Mouse (Mus musculus): Measurements from ENCODE around the gene 6430550D23Rik. TPM values are rescaled to one million over a fixed set of nuclear protein-coding genes. Genes with fewer than 3 reads are reported as not detected.
"Not testable (repeated sequence)": the region's sequence is repeated elsewhere in the genome, so short reads cannot be mapped to it uniquely, and the experiment has no call there.

Gene 6430550D23Rik
- polyA plus RNA-seq, 1 experiment from 2014 or later: 2.5 TPM

DNA sequence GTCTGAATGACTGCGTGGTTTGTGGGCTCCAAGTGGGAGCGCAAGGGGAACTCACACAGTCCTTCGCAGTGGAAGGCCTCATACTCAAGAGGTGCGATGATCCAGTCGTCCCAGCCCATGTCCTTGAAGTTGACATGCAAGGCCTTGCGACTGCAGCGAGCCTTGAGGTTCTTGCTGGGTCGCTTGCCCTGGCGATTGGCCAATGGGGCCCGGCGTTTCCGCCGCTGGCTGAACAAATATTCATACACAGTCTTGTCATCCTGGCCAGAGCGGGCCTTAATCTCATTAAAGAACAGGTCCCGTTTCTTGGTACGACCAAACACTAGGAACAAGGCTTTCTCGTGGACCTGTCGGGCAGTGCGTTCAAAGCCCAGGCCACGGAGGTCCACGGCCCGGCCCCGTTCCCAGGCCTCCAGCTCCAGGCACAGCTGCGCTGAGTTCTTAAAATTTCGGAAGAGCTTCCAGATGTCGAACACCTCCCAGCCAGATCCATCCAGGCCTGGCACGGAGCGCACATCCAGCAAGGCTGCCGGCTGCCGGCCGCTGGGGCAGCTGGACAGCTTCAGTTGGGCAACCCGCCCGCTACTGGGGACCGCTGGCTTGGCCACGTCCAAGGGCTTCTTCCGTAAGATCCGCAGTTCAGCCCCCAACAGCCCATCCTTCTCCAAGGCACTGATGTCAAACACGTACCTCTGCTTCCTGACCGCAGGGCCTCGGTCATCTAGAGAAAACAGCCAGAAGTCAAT, 65.9 kb downstream of the 6430550D23Rik start:
- H3K4me2 ChIP-seq (ENCODE audit: low read length): no peak overlapping the region
- TF ChIP-seq CTCF (IDR thresholded peaks at IDR 0.05; ENCODE audit: low read depth): no peak

DNA sequence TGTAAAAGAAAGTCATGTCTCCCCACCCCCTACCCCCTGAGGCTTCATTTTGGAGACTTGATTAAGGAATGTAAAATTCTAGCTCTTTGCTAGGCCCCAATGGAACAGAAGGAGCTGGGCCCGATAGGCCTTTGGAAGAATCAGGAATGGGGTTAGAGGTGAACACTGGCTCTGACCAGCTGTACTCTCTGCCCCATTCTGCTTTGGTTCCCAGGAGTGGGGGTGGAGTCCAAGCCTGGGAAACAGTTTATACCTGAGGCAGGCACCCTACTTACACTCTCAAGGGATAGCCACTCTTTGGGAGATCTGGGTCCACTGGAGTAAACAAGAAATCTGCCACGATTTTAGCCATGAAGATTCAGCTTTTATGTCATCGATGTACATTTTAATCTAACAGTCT, 67.1 kb downstream of the 6430550D23Rik start, which contains the start of gene Gm15557:
TSS of gene Gm15557 (plus strand) at position 48 of the 400 bp plus-strand sequence.
- no peak for DNase-seq (ENCODE audit: low spot score)
- no peak for TF ChIP-seq CTCF (IDR thresholded peaks at IDR 0.05; ENCODE audit: low read depth)
- Histone ChIP-seq H3K9me3 (replicated peaks; ENCODE audit: low read length) (no peaks in the 10 kb centered on the region), H3K27ac (no peak within 1 kb of the TSS), H3K4me1 (replicated peaks; ENCODE audit: insufficient read depth, low read length) (0 out of 2 replicates have a peak, but pooled peaks cover 4% of the 10 kb centered on the region), H3K9ac (ENCODE audit: low read depth, low read length) (no peak within 1 kb of the TSS), H3K27me3 (ENCODE audit: insufficient read depth, low read length) (no peaks in the 10 kb centered on the region), H3K4me3 (replicated peaks; ENCODE audit: low read depth, low read length) (no peak within 1 kb of the TSS), H3K4me2 (ENCODE audit: low read length) (no peak within 1 kb of the TSS), H3K36me3 (ENCODE audit: insufficient read depth, low read length) (no peaks in the 10 kb centered on the region)
- ATAC-seq (replicated peaks; ENCODE audit: low FRiP score, low read depth): no peak
- 87% methylated on average over 3 of the region's 3 CpGs for WGBS

More for the DNA sequence above, 65.9 kb downstream of the 6430550D23Rik start:
- no peaks in the 10 kb centered on the region for H3K27me3 ChIP-seq (ENCODE audit: insufficient read depth, low read length)
- 80% methylated on average over 40 of the region's 40 CpGs for WGBS
- H3K9ac ChIP-seq (ENCODE audit: low read depth, low read length): no peak overlapping the region
- H3K4me3 ChIP-seq (replicated peaks; ENCODE audit: low read depth, low read length): no peak overlapping the region
- H3K36me3 ChIP-seq (ENCODE audit: insufficient read depth, low read length): no peaks in the 10 kb centered on the region
- no peaks in the 10 kb centered on the region for H3K9me3 ChIP-seq (replicated peaks; ENCODE audit: low read length)
- DNase-seq (ENCODE audit: low spot score): no peak
- 0 out of 2 replicates have a peak, but pooled peaks cover 4% of the 10 kb centered on the region for H3K4me1 ChIP-seq (replicated peaks; ENCODE audit: insufficient read depth, low read length)
- ATAC-seq (replicated peaks; ENCODE audit: low FRiP score, low read depth): no peak
- no peak overlapping the region for H3K27ac ChIP-seq

DNA sequence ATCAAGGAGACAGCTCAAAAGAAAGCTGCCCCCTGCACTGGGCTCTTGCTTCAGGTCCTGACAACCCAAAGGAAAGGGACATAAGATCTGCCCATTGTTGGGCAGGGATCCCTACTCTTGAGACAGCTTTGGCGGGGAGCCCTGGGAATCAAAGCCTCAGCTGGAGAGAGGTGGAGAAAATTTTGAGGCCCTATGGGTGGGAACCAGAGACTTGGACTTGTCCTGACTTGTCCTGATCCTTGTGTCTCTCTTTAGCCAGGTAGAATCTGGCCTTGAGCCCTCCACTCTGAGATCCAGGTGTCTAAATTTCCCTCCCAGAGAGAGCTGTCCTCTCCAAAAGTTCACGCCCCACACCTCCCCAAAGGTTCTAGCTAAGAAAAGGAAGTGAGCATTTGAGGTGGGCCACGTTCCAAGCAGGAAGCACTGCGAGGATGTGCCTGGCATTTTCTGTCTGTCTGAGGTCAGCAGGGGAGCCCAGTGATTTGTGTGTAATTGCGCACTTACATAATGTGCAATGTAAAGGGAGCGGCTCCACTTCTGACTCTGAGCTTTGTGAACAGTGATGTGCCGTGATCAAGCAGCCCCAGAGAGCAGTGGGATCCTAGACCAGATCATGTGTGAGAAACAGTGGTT, 67.8 kb downstream of the 6430550D23Rik start:
- Histone ChIP-seq H3K9ac (ENCODE audit: low read depth, low read length) (no peak overlapping the region), H3K4me1 (replicated peaks; ENCODE audit: insufficient read depth, low read length) (0 out of 2 replicates have a peak, but pooled peaks cover 4% of the 10 kb centered on the region), H3K27ac (no peak overlapping the region), H3K36me3 (ENCODE audit: insufficient read depth, low read length) (no peaks in the 10 kb centered on the region), H3K4me3 (replicated peaks; ENCODE audit: low read depth, low read length) (no peak overlapping the region), H3K27me3 (ENCODE audit: insufficient read depth, low read length) (no peaks in the 10 kb centered on the region), H3K4me2 (ENCODE audit: low read length) (no peak overlapping the region), H3K9me3 (replicated peaks; ENCODE audit: low read length) (no peaks in the 10 kb centered on the region)
- TF ChIP-seq CTCF (IDR thresholded peaks at IDR 0.05; ENCODE audit: low read depth): no peak
- 67% methylated on average over 7 of the region's 7 CpGs for WGBS
- DNase-seq (ENCODE audit: low spot score): no peak
- no peak for ATAC-seq (replicated peaks; ENCODE audit: low FRiP score, low read depth)

DNA sequence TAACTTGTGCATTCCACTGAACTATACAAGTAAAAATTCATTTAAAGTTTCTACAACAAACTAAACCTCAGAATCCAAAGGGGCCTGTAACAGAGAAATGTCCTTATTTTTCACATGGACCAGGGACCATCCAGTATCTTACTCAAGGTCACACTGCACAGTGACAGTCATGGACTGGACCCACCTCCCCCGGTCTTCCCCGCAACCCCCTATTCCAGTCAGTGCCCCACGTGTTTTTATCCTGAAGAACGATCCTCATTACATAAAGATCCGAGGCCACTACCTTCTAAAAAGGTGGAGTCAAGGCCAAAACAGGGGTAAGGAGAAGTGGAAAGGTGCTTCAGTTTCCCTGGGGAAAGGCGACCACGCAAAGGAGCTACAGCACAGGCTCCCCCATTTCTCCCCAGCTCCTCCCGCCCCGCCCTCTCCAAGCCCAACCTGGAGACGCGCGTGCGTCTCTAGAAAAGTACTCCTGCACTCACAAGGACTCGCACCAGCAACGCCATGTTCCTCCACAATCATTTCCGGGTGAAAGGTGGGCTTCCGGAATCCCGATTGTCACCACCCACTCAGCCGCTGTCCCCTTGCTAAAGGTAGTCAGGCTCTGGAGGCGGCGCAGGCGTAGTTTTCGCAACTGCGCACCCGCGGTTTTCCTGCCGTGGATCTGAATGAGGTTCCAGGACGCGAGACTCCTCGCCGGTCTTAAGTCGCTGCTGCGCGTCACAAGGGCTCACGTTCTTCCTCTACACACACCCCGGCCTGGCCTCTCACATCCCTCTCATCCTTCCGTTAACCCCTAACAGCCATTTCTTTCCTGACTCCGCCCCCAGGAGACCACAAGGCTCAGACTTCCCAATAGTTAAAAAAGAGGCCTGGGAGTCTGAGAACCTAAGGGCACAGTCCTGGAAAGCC, 78.0 kb downstream of the 6430550D23Rik start, which contains the start of gene Uqcc1:
TSS of gene Uqcc1 (minus strand) at position 780 of the 912 bp plus-strand sequence.
- Histone ChIP-seq H3K9me3 (replicated peaks; ENCODE audit: low read length) (no peaks in the 10 kb centered on the region), H3K36me3 (ENCODE audit: insufficient read depth, low read length) (0 out of 2 replicates have a peak, but pooled peaks cover under 1% of the 10 kb centered on the region), H3K27me3 (ENCODE audit: insufficient read depth, low read length) (no peaks in the 10 kb centered on the region), H3K9ac (ENCODE audit: low read depth, low read length) (peak within 1 kb of the TSS; percentile 68), H3K4me1 (replicated peaks; ENCODE audit: insufficient read depth, low read length) (0 out of 2 replicates have a peak, but pooled peaks cover 3% of the 10 kb centered on the region), H3K27ac (peak within 1 kb of the TSS; percentile 88), H3K4me3 (replicated peaks; ENCODE audit: low read depth, low read length) (peak within 1 kb of the TSS; percentile 65), H3K4me2 (ENCODE audit: low read length) (peak within 1 kb of the TSS; percentile 88)
- DNase-seq (ENCODE audit: low spot score): peak; percentile 96
- TF ChIP-seq CTCF (IDR thresholded peaks at IDR 0.05; ENCODE audit: low read depth): no peak
- ATAC-seq (replicated peaks; ENCODE audit: low FRiP score, low read depth): peak; percentile 90
- WGBS: under 1% methylated on average over 38 of the region's 38 CpGs

DNA sequence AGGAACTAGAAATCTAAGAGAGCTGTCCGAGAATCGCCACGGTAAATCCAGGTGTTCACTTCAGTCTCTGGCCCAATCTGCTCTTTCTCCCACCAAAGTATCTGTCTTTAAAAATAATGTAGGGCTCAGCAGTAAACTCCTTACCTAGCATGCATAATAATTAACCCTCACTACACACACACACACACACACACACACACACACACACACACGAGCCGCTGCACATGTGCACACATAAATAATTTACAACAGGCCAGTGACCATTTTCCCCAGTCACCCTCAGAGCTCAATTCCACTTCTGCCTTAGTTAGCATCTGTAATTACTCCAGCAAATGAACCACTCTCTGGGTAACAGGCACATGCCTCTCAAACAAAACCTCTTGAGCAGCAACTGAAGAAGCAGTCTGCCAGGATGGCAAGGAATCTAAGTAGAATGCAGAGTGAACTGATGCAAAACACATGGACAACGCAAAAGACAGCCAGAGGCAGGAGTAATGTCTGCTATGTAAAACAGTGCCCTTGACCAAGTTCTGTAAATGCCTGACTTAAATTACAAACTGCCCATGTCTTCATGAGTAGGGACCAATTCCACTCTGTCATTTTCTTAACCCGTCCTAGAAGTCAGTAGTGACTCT, 78.9 kb downstream of the 6430550D23Rik start:
- Histone ChIP-seq H3K4me2 (ENCODE audit: low read length) (peak overlapping the region; percentile 88), H3K4me3 (replicated peaks; ENCODE audit: low read depth, low read length) (peak overlapping the region; percentile 65), H3K27me3 (ENCODE audit: insufficient read depth, low read length) (no peaks in the 10 kb centered on the region), H3K36me3 (ENCODE audit: insufficient read depth, low read length) (0 out of 2 replicates have a peak, but pooled peaks cover 7% of the 10 kb centered on the region), H3K27ac (peak overlapping the region; percentile 88), H3K4me1 (replicated peaks; ENCODE audit: insufficient read depth, low read length) (0 out of 2 replicates have a peak, but pooled peaks cover 3% of the 10 kb centered on the region), H3K9ac (ENCODE audit: low read depth, low read length) (peak overlapping the region; percentile 68), H3K9me3 (replicated peaks; ENCODE audit: low read length) (no peaks in the 10 kb centered on the region)
- no peak for TF ChIP-seq CTCF (IDR thresholded peaks at IDR 0.05; ENCODE audit: low read depth)
- ATAC-seq (replicated peaks; ENCODE audit: low FRiP score, low read depth) (no peak), DNase-seq (ENCODE audit: low spot score) (no peak)
- 44% methylated on average over 7 of the region's 7 CpGs for whole genome bisulfite sequencing

DNA sequence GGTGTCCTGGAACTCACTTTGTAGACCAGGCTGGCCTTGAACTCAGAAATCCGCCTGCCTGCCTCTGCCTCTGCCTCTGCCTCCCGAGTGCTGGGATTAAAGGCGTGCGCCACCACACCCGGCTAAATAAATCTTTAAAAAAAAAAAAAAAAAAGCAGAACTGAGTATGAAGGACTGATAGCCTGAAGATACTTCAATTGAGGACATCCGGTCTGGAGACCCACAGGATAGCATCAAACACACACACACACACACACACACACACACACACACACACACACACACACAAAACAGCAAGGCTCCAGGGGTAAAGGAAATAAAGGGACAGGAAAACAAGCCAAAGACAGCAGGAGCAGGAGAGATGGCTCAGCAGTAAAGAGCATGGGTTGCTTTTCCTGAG, 82.6 kb downstream of the 6430550D23Rik start:
- WGBS: 91% methylated on average over 6 of the region's 6 CpGs
- not testable (repeated sequence) for DNase-seq (ENCODE audit: low spot score); H3K4me3 ChIP-seq (replicated peaks; ENCODE audit: low read depth, low read length); H3K27ac ChIP-seq; H3K4me2 ChIP-seq (ENCODE audit: low read length); H3K9me3 ChIP-seq (replicated peaks; ENCODE audit: low read length); H3K36me3 ChIP-seq (ENCODE audit: insufficient read depth, low read length); H3K9ac ChIP-seq (ENCODE audit: low read depth, low read length); H3K27me3 ChIP-seq (ENCODE audit: insufficient read depth, low read length); ATAC-seq (replicated peaks; ENCODE audit: low FRiP score, low read depth); H3K4me1 ChIP-seq (replicated peaks; ENCODE audit: insufficient read depth, low read length)

Measured in kidney, postnatal 0 days (tissue).